Mouse (Mus musculus) forebrain, embryonic 16.5 days (tissue): ENCODE measurements at regions not wholly inside any gene's neighbourhood (a gene's known extent, or its start where the extent isn't known, plus 50 kb on each side); places are given as distances from the start of the nearest gene placed in this dataset.

ENCODE experiments used
- ATAC-seq: fragments of 200-750 bp; cut with Nextera tagmentation; 2 replicates; pipeline ENCODE4 v1.8.0; 2017; ENCODE audit warnings: mild to moderate bottlenecking, moderate library complexity
- H3K27ac ChIP-seq: fragments of 300-500 bp; sonication (generic); 2 replicates; pipeline ENCODE4 v1.5.1; 2014; ENCODE audit warnings: low read length, control low read depth
- H3K27me3 ChIP-seq: fragments of 300-500 bp; sonication (generic); replicated peaks from 2 replicates; pipeline ENCODE4 v1.6.1; 2014; ENCODE audit warnings: low read length; ENCODE audit not compliant: control insufficient read depth, insufficient read depth
- H3K36me3 ChIP-seq: fragments of 300-500 bp; sonication (generic); 2 replicates; pipeline ENCODE4 v1.6.1; 2014; ENCODE audit not compliant: control insufficient read depth, insufficient read depth
- H3K4me1 ChIP-seq: fragments of 300-500 bp; sonication (generic); replicated peaks from 2 replicates; pipeline ENCODE4 v1.6.1; 2014; ENCODE audit warnings: low read length; ENCODE audit not compliant: control insufficient read depth, insufficient read depth
- H3K4me2 ChIP-seq: fragments of 300-500 bp; sonication (generic); 2 replicates; pipeline ENCODE4 v1.6.1; 2014; ENCODE audit warnings: mild to moderate bottlenecking, low read length, control low read depth
- H3K4me3 ChIP-seq: fragments of 300-500 bp; sonication (generic); replicated peaks from 2 replicates; pipeline ENCODE4 v1.5.1; 2014; ENCODE audit warnings: mild to moderate bottlenecking, low read length, control low read depth
- H3K9ac ChIP-seq: fragments of 300-500 bp; sonication (generic); replicated peaks from 2 replicates; pipeline ENCODE4 v1.6.1; 2014; ENCODE audit warnings: low read depth, low read length, control low read depth
- H3K9me3 ChIP-seq: fragments of 300-500 bp; sonication (generic); 2 replicates; pipeline ENCODE4 v1.6.1; 2016; ENCODE audit warnings: low read length; ENCODE audit not compliant: control insufficient read depth
- WGBS: fragments of 180-500 bp; shearing (Covaris S2); extraction: QIAGEN DNeasy Blood & Tissue Kit; methylation state at CpG from one replicate; pipeline ENCODE4 v1.1.7; 2014; 5-methylcytosine and 5-hydroxymethylcytosine counted together

DNA sequence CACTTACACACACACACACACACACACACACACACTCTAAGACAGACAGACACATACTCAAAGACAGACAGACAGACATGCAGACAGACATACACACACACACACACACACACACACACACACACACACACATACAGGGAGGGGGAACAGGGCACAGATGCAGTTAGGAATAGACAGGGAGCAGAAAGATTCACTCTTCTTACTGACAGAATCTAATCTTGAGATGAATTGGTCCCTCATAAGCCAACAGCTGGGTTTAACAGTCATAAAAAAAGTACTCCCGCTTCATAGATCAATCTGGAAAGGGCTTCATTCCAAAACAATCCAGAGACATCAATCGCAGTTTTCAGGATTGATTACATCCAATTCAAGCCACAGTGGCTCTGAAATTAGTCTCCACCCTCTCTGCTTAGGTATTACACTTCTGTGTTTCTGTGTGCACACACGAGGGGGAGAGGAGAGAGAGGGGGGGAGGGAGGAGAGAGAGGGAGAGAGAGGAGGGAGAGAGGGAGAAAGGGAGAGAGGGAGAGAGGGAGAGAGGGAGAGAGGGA lies 107.2 kb downstream of the Cavin4 start:
- no peaks in the 10 kb centered on the region for H3K9me3 ChIP-seq
- no peaks in the 10 kb centered on the region for H3K36me3 ChIP-seq
- no peak overlapping the region for H3K4me3 ChIP-seq
- H3K27me3 ChIP-seq: no peaks in the 10 kb centered on the region
- ATAC-seq: peak; percentile 37
- 39% methylated on average over 3 of the region's 3 CpGs for WGBS
- H3K4me1 ChIP-seq: peaks cover 5% of the 10 kb centered on the region
- H3K9ac ChIP-seq: no peak overlapping the region
- H3K4me2 ChIP-seq: no peak overlapping the region
- H3K27ac ChIP-seq: peak overlapping the region; percentile 16; the same call in 1 of the 2 replicates

- WGBS: 36% methylated on average over 14 of the region's 14 CpGs
- peaks cover 5% of the 10 kb centered on the region for H3K4me1 ChIP-seq
- no peaks in the 10 kb centered on the region for H3K36me3 ChIP-seq
- peak; percentile 80 for ATAC-seq
- no peak overlapping the region for H3K9ac ChIP-seq
- peak overlapping the region; percentile 16 for H3K27ac ChIP-seq
- no peaks in the 10 kb centered on the region for H3K9me3 ChIP-seq
- no peaks in the 10 kb centered on the region for H3K27me3 ChIP-seq
- H3K4me2 ChIP-seq: no peak overlapping the region
- H3K4me3 ChIP-seq: no peak overlapping the region
These were observed 107.8 kb downstream of the Cavin4 start for GRCm38 (mm10) chr4:48770954-48771665.

GRCm38 (mm10) chr4:48771836-48772235 lies 108.5 kb downstream of the Cavin4 start:
- no peak overlapping the region for H3K4me2 ChIP-seq
- no peak overlapping the region for H3K9ac ChIP-seq
- no peaks in the 10 kb centered on the region for H3K9me3 ChIP-seq
- WGBS: 33% methylated on average over 8 of the region's 8 CpGs
- H3K27me3 ChIP-seq: no peaks in the 10 kb centered on the region
- H3K4me1 ChIP-seq: peaks cover 5% of the 10 kb centered on the region
- no peak overlapping the region for H3K4me3 ChIP-seq
- H3K27ac ChIP-seq: no peak overlapping the region; the same call in 1 of the 2 replicates
- no peaks in the 10 kb centered on the region for H3K36me3 ChIP-seq
- ATAC-seq: peak; percentile 29

DNA sequence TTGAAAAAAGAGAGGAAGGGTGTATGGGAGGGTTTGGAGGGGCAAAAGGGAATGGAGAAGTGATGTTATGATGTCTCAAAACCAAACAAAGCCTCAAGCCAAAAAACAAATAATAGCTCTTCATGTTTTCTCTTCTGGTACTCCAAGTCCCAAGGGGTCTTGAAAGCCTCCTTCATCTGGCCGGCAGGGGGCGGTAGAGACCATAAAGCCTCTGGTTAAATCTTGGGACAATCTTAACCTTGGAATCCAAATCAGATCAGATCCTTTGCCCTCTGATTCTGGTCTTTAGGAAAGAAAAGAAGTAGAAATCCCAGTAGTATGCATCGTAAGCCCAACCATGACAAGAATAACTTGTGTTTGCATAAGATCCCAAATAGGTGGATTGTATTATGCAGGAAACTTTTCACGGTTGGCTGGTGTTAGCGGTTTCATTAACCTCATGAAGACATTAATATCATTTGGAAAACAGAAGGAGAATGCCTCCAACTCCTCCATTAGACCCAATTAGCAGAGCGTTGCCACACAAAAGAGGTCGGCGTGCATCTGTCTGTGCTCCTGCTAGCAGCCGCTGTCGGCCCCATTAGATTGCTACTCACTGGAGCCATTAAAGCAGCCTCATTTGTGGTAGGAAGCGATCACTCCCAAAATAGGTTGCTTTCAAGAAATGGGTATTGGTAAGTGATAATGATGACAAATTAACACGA lies 116.0 kb downstream of the Cavin4 start:
- Histone ChIP-seq H3K4me3 (peak overlapping the region; percentile 11; the same call in 1 of the 2 replicates), H3K4me2 (peak overlapping the region; percentile 34), H3K27ac (peak overlapping the region; percentile 48), H3K9me3 (no peaks in the 10 kb centered on the region), H3K4me1 (peaks cover 11% of the 10 kb centered on the region; the same call in 1 of the 2 replicates), H3K9ac (no peak overlapping the region), H3K36me3 (no peaks in the 10 kb centered on the region), H3K27me3 (no peaks in the 10 kb centered on the region)
- 7% methylated on average over 12 of the region's 12 CpGs for WGBS
- ATAC-seq: peak; percentile 91

- peak overlapping the region; percentile 34; the same call in 1 of the 2 replicates for H3K4me2 ChIP-seq
- H3K27ac ChIP-seq: peak overlapping the region; percentile 48
- 13% methylated on average over 2 of the region's 2 CpGs for WGBS
- H3K9ac ChIP-seq: no peak overlapping the region
- no peaks in the 10 kb centered on the region for H3K36me3 ChIP-seq
- peaks cover 11% of the 10 kb centered on the region; the same call in 1 of the 2 replicates for H3K4me1 ChIP-seq
- H3K4me3 ChIP-seq: no peak overlapping the region; the same call in 1 of the 2 replicates
- peak; percentile 86 for ATAC-seq
- H3K9me3 ChIP-seq: no peaks in the 10 kb centered on the region
- no peaks in the 10 kb centered on the region for H3K27me3 ChIP-seq
These were observed 116.6 kb downstream of the Cavin4 start for GRCm38 (mm10) chr4:48779955-48780354.

DNA sequence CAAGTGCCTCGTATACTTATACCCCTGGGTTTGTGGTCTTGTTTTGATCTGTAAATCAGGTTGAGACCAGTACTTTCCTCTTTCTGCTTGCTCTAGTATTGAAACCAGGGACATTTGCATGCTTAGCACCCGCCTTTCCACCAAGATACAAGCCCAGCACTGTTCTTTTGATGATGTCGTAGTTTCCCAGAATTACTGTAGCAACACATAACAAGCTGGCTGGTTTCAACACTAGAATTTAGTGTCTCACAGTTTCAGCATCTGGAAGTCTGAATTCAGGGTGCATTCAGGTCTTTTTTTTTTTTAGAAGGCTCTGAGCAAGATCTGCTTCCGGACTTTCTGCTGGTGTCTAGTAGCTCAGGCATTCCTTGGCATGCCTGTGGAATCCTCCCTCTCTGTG lies 117.8 kb downstream of the Cavin4 start:
- 62% methylated on average over 4 of the region's 4 CpGs for WGBS
- Histone ChIP-seq H3K9ac (no peak overlapping the region), H3K36me3 (no peaks in the 10 kb centered on the region), H3K4me1 (peaks cover 11% of the 10 kb centered on the region; the same call in 1 of the 2 replicates), H3K9me3 (no peaks in the 10 kb centered on the region), H3K27ac (no peak overlapping the region), H3K4me3 (no peak overlapping the region), H3K4me2 (no peak overlapping the region), H3K27me3 (no peaks in the 10 kb centered on the region)
- ATAC-seq: no peak

DNA sequence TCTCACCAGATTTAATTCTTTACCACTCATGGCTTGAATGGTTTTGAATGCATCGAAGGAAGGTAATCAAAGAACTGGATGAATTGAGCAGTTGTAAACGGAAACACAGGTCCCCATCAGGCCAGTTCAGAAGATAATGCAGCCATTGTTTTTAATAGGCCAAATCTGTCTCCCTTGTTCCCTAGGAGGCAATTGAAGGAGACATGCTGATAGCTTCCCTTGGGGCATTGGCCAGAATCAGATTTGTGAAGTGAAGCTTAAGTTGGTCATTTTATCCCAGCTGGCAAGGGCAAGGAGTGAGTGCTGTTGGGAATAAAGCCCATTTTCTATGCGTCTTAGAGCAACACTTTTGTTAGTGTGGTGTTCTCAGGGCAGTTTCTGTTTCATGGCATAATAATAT lies 119.4 kb downstream of the Cavin4 start:
- Histone ChIP-seq H3K27me3 (no peaks in the 10 kb centered on the region), H3K4me2 (no peak overlapping the region), H3K27ac (no peak overlapping the region), H3K9ac (no peak overlapping the region), H3K36me3 (no peaks in the 10 kb centered on the region), H3K9me3 (no peaks in the 10 kb centered on the region), H3K4me3 (no peak overlapping the region), H3K4me1 (peaks cover 11% of the 10 kb centered on the region; the same call in 1 of the 2 replicates)
- WGBS: 23% methylated on average over 3 of the region's 3 CpGs
- no peak for ATAC-seq

DNA sequence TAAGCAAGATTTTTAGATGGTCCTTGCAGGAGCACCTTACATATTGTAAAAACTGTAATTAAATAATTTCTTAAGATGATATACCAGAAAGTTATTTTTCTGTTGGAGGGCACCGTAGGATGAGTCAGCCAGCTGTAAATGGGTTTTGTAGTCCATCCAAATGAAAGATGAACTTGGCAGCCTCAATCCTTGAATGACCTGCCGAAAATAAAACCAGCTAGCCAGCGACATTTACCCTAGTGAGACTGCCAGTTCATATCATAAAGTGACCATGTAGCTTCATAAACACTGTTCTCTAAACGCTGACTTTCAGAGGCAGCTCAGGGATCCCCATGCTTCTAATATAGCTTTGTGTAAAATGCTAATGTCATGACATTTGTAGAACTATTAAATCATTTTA lies 127.8 kb downstream of the Cavin4 start:
- whole genome bisulfite sequencing: 90% methylated on average over 4 of the region's 4 CpGs
- Histone ChIP-seq H3K36me3 (no peaks in the 10 kb centered on the region), H3K9me3 (no peaks in the 10 kb centered on the region), H3K4me1 (no peaks in the 10 kb centered on the region), H3K9ac (no peak overlapping the region), H3K4me2 (no peak overlapping the region), H3K27ac (no peak overlapping the region), H3K4me3 (no peak overlapping the region), H3K27me3 (no peaks in the 10 kb centered on the region)
- no peak for ATAC-seq

- no peaks in the 10 kb centered on the region for H3K9me3 ChIP-seq
- no peak overlapping the region for H3K4me2 ChIP-seq
- ATAC-seq: no peak
- H3K9ac ChIP-seq: no peak overlapping the region
- H3K4me1 ChIP-seq: 0 out of 2 replicates have a peak, but pooled peaks cover 2% of the 10 kb centered on the region
- H3K36me3 ChIP-seq: no peaks in the 10 kb centered on the region
- H3K27ac ChIP-seq: no peak overlapping the region
- 47% methylated on average over 3 of the region's 3 CpGs for WGBS
- H3K4me3 ChIP-seq: no peak overlapping the region
- H3K27me3 ChIP-seq: no peaks in the 10 kb centered on the region
These were observed 140.5 kb downstream of the Cavin4 start for GRCm38 (mm10) chr4:48803777-48804176.
